Mouse (Mus musculus) liver, embryonic 14.5 days (tissue): ENCODE measurements around the gene Cldn3. TPM values are rescaled to one million over a fixed set of nuclear protein-coding genes. Genes with fewer than 3 reads are reported as not detected.

ENCODE experiments used
- ATAC-seq: fragments of 200-750 bp; cut with Nextera tagmentation; 2 replicates; pipeline ENCODE4 v1.8.0; 2017; ENCODE audit warnings: moderate number of reproducible peaks, mild to moderate bottlenecking, moderate library complexity; ENCODE audit not compliant: insufficient read depth
- DNase-seq, 3 experiments: peaks; one replicate each; pipeline ENCODE4 v3.0.0-alpha.2; 2012 to 2013; ENCODE audit warnings: low read depth in 3 of 3, low spot score in 3 of 3
- H3K27ac ChIP-seq: fragments of 300-500 bp; sonication (generic); 2 replicates; pipeline ENCODE4 v1.5.1; 2014; ENCODE audit warnings: moderate library complexity, mild to moderate bottlenecking, control low read depth, inconsistent platforms
- H3K27me3 ChIP-seq: fragments of 300-500 bp; sonication (generic); 2 replicates; pipeline ENCODE4 v1.6.1; 2014; ENCODE audit warnings: mild to moderate bottlenecking, low read length, moderate library complexity; ENCODE audit not compliant: control insufficient read depth, insufficient read depth
- H3K36me3 ChIP-seq: fragments of 300-500 bp; sonication (generic); replicated peaks from 2 replicates; pipeline ENCODE4 v1.6.1; 2014; ENCODE audit warnings: low read depth; ENCODE audit not compliant: control insufficient read depth, insufficient read depth
- H3K4me1 ChIP-seq, 2 experiments: fragments of 200-500 bp in 1 of 2; fragments of 300-500 bp in 1 of 2; sonication (generic) in 1 of 2; replicated peaks; 2 replicates each; pipeline ENCODE4 v1.6.1; 2012 to 2014; ENCODE audit warnings: antibody characterized with exemption in 1 of 2, inconsistent platforms in 1 of 2, low read length in 1 of 2; ENCODE audit not compliant: control insufficient read depth in 2 of 2, insufficient read depth in 2 of 2
- H3K4me2 ChIP-seq: fragments of 300-500 bp; sonication (generic); 2 replicates; pipeline ENCODE4 v1.6.1; 2014; ENCODE audit warnings: low read depth, mild to moderate bottlenecking, control low read depth, moderate library complexity
- H3K4me3 ChIP-seq, 2 experiments: fragments of 200-500 bp in 1 of 2; fragments of 300-500 bp in 1 of 2; sonication (generic) in 1 of 2; 2 replicates each; pipeline ENCODE4 v1.5.1; 2012 to 2014; ENCODE audit warnings: low read depth in 2 of 2, low read length in 2 of 2, mild to moderate bottlenecking in 2 of 2, control low read depth in 1 of 2, inconsistent platforms in 1 of 2, moderate library complexity in 1 of 2; ENCODE audit not compliant: insufficient read depth in 1 of 2
- H3K9ac ChIP-seq: fragments of 300-500 bp; sonication (generic); replicated peaks from 2 replicates; pipeline ENCODE4 v1.6.1; 2014; ENCODE audit warnings: mild to moderate bottlenecking, control low read depth, moderate library complexity
- H3K9me3 ChIP-seq: fragments of 300-500 bp; sonication (generic); 2 replicates; pipeline ENCODE4 v1.6.1; 2016; ENCODE audit warnings: low read length, mixed read lengths; ENCODE audit not compliant: control insufficient read depth
- CTCF ChIP-seq: IDR thresholded peaks from 2 replicates; pipeline ENCODE4 v1.5.1; 2016; ENCODE audit warnings: antibody characterized with exemption, low read depth, control low read depth
- EP300 ChIP-seq: IDR thresholded peaks from 2 replicates; pipeline ENCODE4 v1.6.1; 2016; ENCODE audit warnings: antibody characterized with exemption, low read depth
- WGBS: fragments of 180-500 bp; shearing (Covaris S2); extraction: QIAGEN DNeasy Blood & Tissue Kit; methylation state at CpG from one replicate; pipeline ENCODE4 v1.1.7; 2014; ENCODE audit not compliant: insufficient replicate concordance; 5-methylcytosine and 5-hydroxymethylcytosine counted together
- polyA plus RNA-seq, 2 experiments: library from polyadenylated mRNA; depleted of rRNA in 1 of 2; stranded (reverse) in 1 of 2; unstranded in 1 of 2; fragments of >200 nt; fragmentation: Nextera tagmentation in 1 of 2; extraction: Ambion mirVana in 1 of 2; gene quantifications; 2 replicates each; pipeline versions ENCODE4 v1.2.1 to v1.2.3; 2012 to 2014

Gene Cldn3
- polyA plus RNA-seq, 2 experiments: 0.43 to 0.47 TPM

GRCm38 (mm10) chr5:135032581-135032980 lies 46.6 kb downstream of the Cldn3 start:
- 74% methylated on average over 5 of the region's 5 CpGs for whole genome bisulfite sequencing
- Histone ChIP-seq H3K4me3 (no peak overlapping the region), H3K27me3 (no peaks in the 10 kb centered on the region), H3K9ac (no peak overlapping the region), H3K4me1 (peaks cover 0 to 8% of the 10 kb centered on the region in 2 experiments; a peak in 1 of 4 replicates), H3K9me3 (no peaks in the 10 kb centered on the region), H3K4me2 (no peak overlapping the region), H3K36me3 (no peaks in the 10 kb centered on the region), H3K27ac (no peak overlapping the region)
- ATAC-seq (no peak), DNase-seq (no peak)
- TF ChIP-seq CTCF (no peak), EP300 (no peak)

DNA sequence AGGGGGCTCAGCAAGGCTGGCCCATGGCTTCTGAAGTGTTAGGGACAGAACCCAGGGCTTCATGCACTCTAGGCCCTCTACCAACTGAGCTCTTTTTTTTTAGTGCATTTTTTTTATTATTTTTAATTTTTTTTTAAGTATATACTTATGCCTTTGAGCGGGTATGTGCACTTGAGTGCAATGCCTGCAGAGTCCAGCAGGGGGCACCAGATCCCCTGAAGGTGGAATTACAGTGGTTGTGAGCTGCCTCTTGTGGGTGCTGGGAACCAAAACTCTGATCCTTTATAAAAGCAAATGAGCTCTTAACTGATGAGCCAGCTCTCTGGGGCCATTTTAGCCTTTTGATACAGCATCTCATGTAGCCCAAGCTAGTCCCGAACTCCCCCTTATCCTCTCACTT lies 48.6 kb downstream of the Cldn3 start:
- Histone ChIP-seq H3K9ac (no peak overlapping the region), H3K4me2 (no peak overlapping the region), H3K9me3 (no peaks in the 10 kb centered on the region), H3K27me3 (no peaks in the 10 kb centered on the region), H3K4me1 (peaks cover under 1 to 5% of the 10 kb centered on the region in 2 experiments; a peak in 3 of 4 replicates), H3K36me3 (no peaks in the 10 kb centered on the region), H3K27ac (no peak overlapping the region), H3K4me3 (no peak overlapping the region)
- ATAC-seq (no peak), DNase-seq (no peak)
- WGBS: 89% methylated on average over 2 of the region's 2 CpGs
- TF ChIP-seq EP300 (no peak), CTCF (peak; percentile 70)

DNA sequence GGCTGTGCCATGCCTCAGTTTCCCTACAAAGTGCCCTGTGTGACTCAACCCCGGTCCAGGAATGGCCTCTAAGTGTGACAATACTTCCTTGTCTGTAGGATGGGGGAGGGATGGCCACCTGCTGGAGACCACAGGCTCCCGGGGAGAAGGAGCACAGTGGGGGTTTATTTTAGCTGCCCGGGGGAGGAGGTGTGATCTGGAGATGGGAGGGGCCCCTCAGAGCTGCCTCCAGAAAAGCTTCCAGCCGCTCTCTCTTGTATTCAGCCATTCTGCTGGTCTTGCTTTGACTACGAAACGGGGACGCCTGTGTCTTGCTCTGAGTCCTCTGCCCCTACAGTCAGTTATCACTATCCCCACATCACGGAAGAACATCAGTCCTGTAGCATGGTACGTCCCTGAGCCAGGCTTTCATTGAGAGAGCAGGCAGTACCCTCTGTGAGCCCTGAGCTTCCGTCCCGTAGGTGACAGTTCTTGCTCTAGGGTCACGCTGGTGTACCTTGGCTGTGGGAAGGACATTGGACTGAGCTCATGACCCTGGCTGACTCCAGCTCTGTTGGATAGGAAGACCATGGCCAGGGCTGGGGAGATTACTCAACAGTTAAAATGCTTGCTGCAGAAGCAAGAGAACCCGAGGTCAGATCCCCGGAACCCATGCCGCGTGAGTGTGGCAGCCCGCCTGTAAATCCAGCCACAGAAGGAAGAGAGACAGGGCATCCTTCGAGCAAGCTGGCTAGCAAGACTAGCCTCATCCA lies 49.8 kb downstream of the Cldn3 start:
- peak overlapping the region; percentile 8; the same call in 1 of the 2 replicates for H3K4me2 ChIP-seq
- TF ChIP-seq EP300 (no peak), CTCF (no peak)
- peaks cover 5 to 17% of the 10 kb centered on the region in 2 experiments for H3K4me1 ChIP-seq
- 49% methylated on average over 18 of the region's 18 CpGs for WGBS
- no peaks in the 10 kb centered on the region for H3K36me3 ChIP-seq
- peak; percentile 46; the same call in 1 of the 2 replicates for ATAC-seq
- no peaks in the 10 kb centered on the region for H3K9me3 ChIP-seq
- no peaks in the 10 kb centered on the region for H3K27me3 ChIP-seq
- H3K9ac ChIP-seq: no peak overlapping the region
- H3K4me3 ChIP-seq: no peak overlapping the region
- DNase-seq: peak in 1 of 3 experiments; percentile 30
- no peak overlapping the region for H3K27ac ChIP-seq

Other genes with a start within 250 kb of the Cldn3 start
- 3.5 and 3.6 TPM in 2 replicates for gene Eln, start 238.9 kb upstream of the Cldn3 start, polyA plus RNA-seq (2012; rRNA removed)
- 1.7 and 2.1 TPM in 2 replicates for gene Eln, start 238.9 kb upstream of the Cldn3 start, polyA plus RNA-seq (2014; fragmentation: Nextera tagmentation; extraction: Ambion mirVana)
- 0.04 TPM in 1 of 2 replicates, not detected in the other for gene Tmem270, start 79.5 kb upstream of the Cldn3 start, polyA plus RNA-seq (2012; rRNA removed)
- gene Tmem270, start 79.5 kb upstream of the Cldn3 start, polyA plus RNA-seq (2014; fragmentation: Nextera tagmentation; extraction: Ambion mirVana): not detected in 2 replicates
- gene Cldn13, start 70.7 kb upstream of the Cldn3 start, polyA plus RNA-seq (2012; rRNA removed): 148 and 152 TPM in 2 replicates
- 288 and 296 TPM in 2 replicates for gene Cldn13, start 70.7 kb upstream of the Cldn3 start, polyA plus RNA-seq (2014; fragmentation: Nextera tagmentation; extraction: Ambion mirVana)
- 7.1 and 7.9 TPM in 2 replicates for gene Mettl27, start 53.8 kb upstream of the Cldn3 start, polyA plus RNA-seq (2012; rRNA removed)
- 14.4 and 16.3 TPM in 2 replicates for gene Mettl27, start 53.8 kb upstream of the Cldn3 start, polyA plus RNA-seq (2014; fragmentation: Nextera tagmentation; extraction: Ambion mirVana)
- gene Cldn4, start 39.3 kb upstream of the Cldn3 start, polyA plus RNA-seq (2012; rRNA removed): 0.35 and 0.39 TPM in 2 replicates
- 0.29 TPM in 2 replicates for gene Cldn4, start 39.3 kb upstream of the Cldn3 start, polyA plus RNA-seq (2014; fragmentation: Nextera tagmentation; extraction: Ambion mirVana)
- 27.0 and 27.9 TPM in 2 replicates for gene Abhd11, start 22.9 kb downstream of the Cldn3 start, polyA plus RNA-seq (2012; rRNA removed)
- 23.1 and 25.1 TPM in 2 replicates for gene Abhd11, start 22.9 kb downstream of the Cldn3 start, polyA plus RNA-seq (2014; fragmentation: Nextera tagmentation; extraction: Ambion mirVana)
- gene Stx1a, start 37.3 kb downstream of the Cldn3 start, polyA plus RNA-seq (2012; rRNA removed): 2.0 and 2.3 TPM in 2 replicates
- gene Stx1a, start 37.3 kb downstream of the Cldn3 start, polyA plus RNA-seq (2014; fragmentation: Nextera tagmentation; extraction: Ambion mirVana): 0.72 and 0.73 TPM in 2 replicates
- 9.5 and 12.1 TPM in 2 replicates for gene Dnajc30, start 78.0 kb downstream of the Cldn3 start, polyA plus RNA-seq (2012; rRNA removed)
- gene Dnajc30, start 78.0 kb downstream of the Cldn3 start, polyA plus RNA-seq (2014; fragmentation: Nextera tagmentation; extraction: Ambion mirVana): 13.3 and 14.2 TPM in 2 replicates
- 36.7 and 43.3 TPM in 2 replicates for gene Bud23, start 78.7 kb downstream of the Cldn3 start, polyA plus RNA-seq (2012; rRNA removed)
- gene Bud23, start 78.7 kb downstream of the Cldn3 start, polyA plus RNA-seq (2014; fragmentation: Nextera tagmentation; extraction: Ambion mirVana): 46.0 and 50.1 TPM in 2 replicates
- gene Vps37d, start 92.1 kb downstream of the Cldn3 start, polyA plus RNA-seq (2012; rRNA removed): 0.29 and 0.30 TPM in 2 replicates
- gene Vps37d, start 92.1 kb downstream of the Cldn3 start, polyA plus RNA-seq (2014; fragmentation: Nextera tagmentation; extraction: Ambion mirVana): 0.06 and 0.10 TPM in 2 replicates
- gene Mlxipl, start 103.7 kb downstream of the Cldn3 start, polyA plus RNA-seq (2012; rRNA removed): 14.7 and 18.5 TPM in 2 replicates
- gene Mlxipl, start 103.7 kb downstream of the Cldn3 start, polyA plus RNA-seq (2014; fragmentation: Nextera tagmentation; extraction: Ambion mirVana): 6.6 and 8.4 TPM in 2 replicates
- gene Tbl2, start 163.4 kb downstream of the Cldn3 start, polyA plus RNA-seq (2012; rRNA removed): 4.4 and 5.5 TPM in 2 replicates
- 9.8 and 10.2 TPM in 2 replicates for gene Tbl2, start 163.4 kb downstream of the Cldn3 start, polyA plus RNA-seq (2014; fragmentation: Nextera tagmentation; extraction: Ambion mirVana)
- 9.7 and 10.0 TPM in 2 replicates for gene Bcl7b, start 182.1 kb downstream of the Cldn3 start, polyA plus RNA-seq (2012; rRNA removed)
- 25.6 and 26.7 TPM in 2 replicates for gene Bcl7b, start 182.1 kb downstream of the Cldn3 start, polyA plus RNA-seq (2014; fragmentation: Nextera tagmentation; extraction: Ambion mirVana)
- 14.3 and 20.7 TPM in 2 replicates for gene Baz1b, start 201.1 kb downstream of the Cldn3 start, polyA plus RNA-seq (2012; rRNA removed)
- gene Baz1b, start 201.1 kb downstream of the Cldn3 start, polyA plus RNA-seq (2014; fragmentation: Nextera tagmentation; extraction: Ambion mirVana): 18.2 and 22.3 TPM in 2 replicates